Mouse (Mus musculus) heart, embryonic 12.5 days (tissue): ENCODE measurements at regions not wholly inside any gene's neighbourhood (a gene's known extent, or its start where the extent isn't known, plus 50 kb on each side); places are given as distances from the start of the nearest gene placed in this dataset.

Source experiments
- ATAC-seq: fragments of 200-750 bp; cut with Nextera tagmentation; 2 replicates; pipeline ENCODE4 v1.8.0; 2017; ENCODE audit warnings: moderate TSS enrichment, moderate library complexity; ENCODE audit not compliant: insufficient number of reproducible peaks, low FRiP score
- H3K27ac ChIP-seq: fragments of 300-500 bp; sonication (generic); 2 replicates; pipeline ENCODE4 v1.5.1; 2016; ENCODE audit warnings: mild to moderate bottlenecking, moderate library complexity; ENCODE audit not compliant: poor library complexity, severe bottlenecking
- H3K27me3 ChIP-seq: fragments of 300-500 bp; sonication (generic); replicated peaks from 2 replicates; pipeline ENCODE4 v1.6.1; 2016; ENCODE audit warnings: mild to moderate bottlenecking, moderate library complexity
- H3K36me3 ChIP-seq: fragments of 300-500 bp; sonication (generic); 2 replicates; pipeline ENCODE4 v1.6.1; 2016; ENCODE audit warnings: mild to moderate bottlenecking, moderate library complexity
- H3K4me1 ChIP-seq: fragments of 300-500 bp; sonication (generic); replicated peaks from 2 replicates; pipeline ENCODE4 v1.6.1; 2016; ENCODE audit warnings: mild to moderate bottlenecking
- H3K4me2 ChIP-seq: fragments of 300-500 bp; sonication (generic); 2 replicates; pipeline ENCODE4 v1.6.1; 2016; ENCODE audit warnings: mild to moderate bottlenecking, moderate library complexity
- H3K4me3 ChIP-seq: fragments of 300-500 bp; sonication (generic); 2 replicates; pipeline ENCODE4 v1.5.1; 2016; ENCODE audit warnings: mild to moderate bottlenecking
- H3K9ac ChIP-seq: fragments of 300-500 bp; sonication (generic); 2 replicates; pipeline ENCODE4 v1.6.1; 2016; ENCODE audit warnings: mild to moderate bottlenecking, moderate library complexity
- H3K9me3 ChIP-seq: fragments of 300-500 bp; sonication (generic); replicated peaks from 2 replicates; pipeline ENCODE4 v1.6.1; 2016; ENCODE audit warnings: mild to moderate bottlenecking, moderate library complexity
- WGBS: fragments of 180-500 bp; shearing (Covaris S2); methylation state at CpG from one replicate; pipeline ENCODE4 v1.1.7; 2016; 5-methylcytosine and 5-hydroxymethylcytosine counted together

- Histone ChIP-seq H3K36me3 (no peaks in the 10 kb centered on the region), H3K27ac (no peak overlapping the region), H3K9me3 (no peaks in the 10 kb centered on the region), H3K4me2 (no peak overlapping the region), H3K4me3 (no peak overlapping the region), H3K9ac (no peak overlapping the region), H3K4me1 (no peaks in the 10 kb centered on the region), H3K27me3 (no peaks in the 10 kb centered on the region)
- ATAC-seq, result no peak
- 75% methylated on average over 2 of the region's 2 CpGs for WGBS
Observed at GRCm38 (mm10) chr19:49396257-49396656, 1190.4 kb downstream of the Sorcs3 start.

- 67% methylated on average over 2 of the region's 2 CpGs for whole genome bisulfite sequencing
- H3K9ac ChIP-seq, result no peak overlapping the region
- H3K36me3 ChIP-seq, result no peaks in the 10 kb centered on the region
- no peaks in the 10 kb centered on the region for H3K4me1 ChIP-seq
- no peak overlapping the region for H3K4me2 ChIP-seq
- H3K27me3 ChIP-seq, result no peaks in the 10 kb centered on the region
- no peak overlapping the region for H3K27ac ChIP-seq
- H3K9me3 ChIP-seq, result no peaks in the 10 kb centered on the region
- ATAC-seq, result no peak
- H3K4me3 ChIP-seq, result no peak overlapping the region
Observed at GRCm38 (mm10) chr19:49415326-49415725, 1209.5 kb downstream of the Sorcs3 start.

GRCm38 (mm10) chr19:49423059-49423900, 1217.5 kb downstream of the Sorcs3 start:
- Histone ChIP-seq H3K9me3 (peaks cover 4% of the 10 kb centered on the region; the same call in 1 of the 2 replicates), H3K9ac (no peak overlapping the region), H3K27me3 (no peaks in the 10 kb centered on the region), H3K4me1 (no peaks in the 10 kb centered on the region), H3K4me3 (no peak overlapping the region), H3K4me2 (no peak overlapping the region), H3K27ac (no peak overlapping the region), H3K36me3 (no peaks in the 10 kb centered on the region)
- ATAC-seq, result no peak
- 80% methylated on average over 7 of the region's 7 CpGs for WGBS
